Mouse (Mus musculus) left cerebral cortex, postnatal 25 days (tissue): ENCODE results near the gene Tmem63a. TPM values are rescaled to one million over a fixed set of nuclear protein-coding genes. Genes with fewer than 3 reads are reported as not detected.
A peak's percentile ranks its signal among the peaks of the same experiment; 100 is the strongest.
"Not testable (repeated sequence)": the region's sequence is repeated elsewhere in the genome, so short reads cannot be mapped to it uniquely, and the experiment has no call there.

Experiments used
- DNase-seq, 2 experiments: peaks; one replicate each; pipeline ENCODE4 v3.0.0; 2022; ENCODE audit warnings: low spot score in 2 of 2, mixed read lengths in 1 of 2
- intact Hi-C: fragments of 180-260 bp; cut with DNase I; formaldehyde crosslinking; loops from one replicate; pipeline ENCODE4 v1.15.1; 2025
- total RNA-seq, 2 experiments: library from RNA; stranded (reverse); gene quantifications; 2 replicates each; pipeline ENCODE4 v1.2.3; 2021

Tmem63a gene
- total RNA-seq, 2 experiments from 2014 or later, result 10.5 to 11.1 TPM

- intact Hi-C loops, result no loop called here
- DNase-seq, result no peak
These were observed 10.1 kb downstream of the Tmem63a start for GRCm38 (mm10) chr1:180952085-180952746.

GRCm38 (mm10) chr1:180952808-180953207 lies 10.7 kb downstream of the Tmem63a start:
- DNase-seq, result peak in 1 of 2 experiments; percentile 52
- intact Hi-C loops, result no loop called here

- DNase-seq, result no peak
- intact Hi-C loops, result no loop called here
These were observed 14.3 kb downstream of the Tmem63a start for GRCm38 (mm10) chr1:180956401-180956800.

GRCm38 (mm10) chr1:180956973-180957381 lies 14.8 kb downstream of the Tmem63a start:
- DNase-seq, result no peak
- intact Hi-C loops, result no loop called here

GRCm38 (mm10) chr1:180957989-180958388 lies 15.8 kb downstream of the Tmem63a start:
- no peak for DNase-seq
- intact Hi-C loops, result no loop called here

GRCm38 (mm10) chr1:180958797-180959196 lies 16.7 kb downstream of the Tmem63a start:
- DNase-seq, result no peak
- intact Hi-C loops, result no loop called here

GRCm38 (mm10) chr1:180965786-180966185 lies 23.6 kb downstream of the Tmem63a start:
- intact Hi-C loops, result no loop called here
- no peak for DNase-seq

- DNase-seq, result no peak
- intact Hi-C loops, result no loop called here
These were observed 24.4 kb downstream of the Tmem63a start for GRCm38 (mm10) chr1:180966542-180966941.

GRCm38 (mm10) chr1:180967261-180967660 lies 25.1 kb downstream of the Tmem63a start:
- no peak for DNase-seq
- intact Hi-C loops, result no loop called here

- DNase-seq, result peak in 1 of 2 experiments; percentile 17
- intact Hi-C loops, result no loop called here
These were observed 30.8 kb downstream of the Tmem63a start for GRCm38 (mm10) chr1:180972941-180973340.

GRCm38 (mm10) chr1:180974126-180974746 lies 32.1 kb downstream of the Tmem63a start:
- DNase-seq, result peak; percentile 37 to 58
- intact Hi-C loops, result loop anchor here (1.0 kb wide), 1 partner anchor 73 kb away; no protein-coding TSS in a partner anchor

GRCm38 (mm10) chr1:180976110-180976679 lies 34.1 kb downstream of the Tmem63a start:
- DNase-seq, result no peak
- intact Hi-C loops, result no loop called here

- intact Hi-C loops, result no loop called here
- no peak for DNase-seq
These were observed 37.5 kb downstream of the Tmem63a start for GRCm38 (mm10) chr1:180979484-180980251.

GRCm38 (mm10) chr1:180980464-180980863 lies 38.3 kb downstream of the Tmem63a start:
- no peak for DNase-seq
- intact Hi-C loops, result no loop called here

- intact Hi-C loops, DNase-seq: not testable (repeated sequence)
These were observed 39.3 kb downstream of the Tmem63a start for GRCm38 (mm10) chr1:180981298-180982046.

GRCm38 (mm10) chr1:180986701-180987100 lies 44.6 kb downstream of the Tmem63a start:
- intact Hi-C loops, result loop anchor here (5.0 kb wide), 1 partner anchor 116 kb away; no protein-coding TSS in a partner anchor

GRCm38 (mm10) chr1:180987759-180988158 lies 45.6 kb downstream of the Tmem63a start:
- intact Hi-C loops, result loop anchor here (5.0 kb wide), 1 partner anchor 115 kb away; no protein-coding TSS in a partner anchor
- peak; percentile 73 to 75 for DNase-seq

More at GRCm38 (mm10) chr1:180986701-180987100, 44.6 kb downstream of the Tmem63a start:
- DNase-seq, result no peak

GRCm38 (mm10) chr1:180990671-180991070 lies 48.5 kb downstream of the Tmem63a start:
- DNase-seq, result no peak
- intact Hi-C loops, result no loop called here

GRCm38 (mm10) chr1:180992142-180992541 lies 50.0 kb downstream of the Tmem63a start:
- peak; percentile 45 to 65 for DNase-seq

More at GRCm38 (mm10) chr1:180992142-180992541, 50.0 kb downstream of the Tmem63a start:
- intact Hi-C loops, result loop anchor here (1.0 kb wide), 1 partner anchor 47 kb away; no protein-coding TSS in a partner anchor
